Mouse (Mus musculus): ENCODE measurements around the gene Rhbdf2. TPM values are rescaled to one million over a fixed set of nuclear protein-coding genes. Genes with fewer than 3 reads are reported as not detected.

Rhbdf2 gene
- total and polyA plus RNA-seq, 2 experiments, result 3.1 to 17.8 TPM

GRCm38 (mm10) chr11:116625081-116626000, 1.5 kb downstream of the Rhbdf2 start:
- peak; percentile 83 for TF ChIP-seq CTCF (IDR thresholded peaks at IDR 0.05; ENCODE audit: low read depth, low read length)
- no peak for TF ChIP-seq POLR2A (IDR thresholded peaks at IDR 0.05; ENCODE audit: extremely low read depth, insufficient read depth, low read length)
- Histone ChIP-seq H3K27me3 (ENCODE audit: control insufficient read depth, insufficient read depth, low read length) (no peaks in the 10 kb centered on the region), H3K27ac (replicated peaks; ENCODE audit: insufficient read depth, low read depth, low read length) (no peak overlapping the region), H3K4me1 (ENCODE audit: control insufficient read depth, insufficient read depth, low read length) (peaks cover 24% of the 10 kb centered on the region), H3K4me3 (ENCODE audit: insufficient read depth, low read depth, low read length) (no peak overlapping the region), H3K36me3 (ENCODE audit: control insufficient read depth, insufficient read depth, low read length) (no peaks in the 10 kb centered on the region), H3K9ac (ENCODE audit: low read depth, low read length) (no peak overlapping the region), H3K79me2 (ENCODE audit: control insufficient read depth, insufficient read depth, low read length) (no peaks in the 10 kb centered on the region; the same call in 1 of the 2 replicates)
- 85% methylated on average over 17 of the region's 17 CpGs for WGBS
- DNase-seq (ENCODE audit: extremely low read depth, low read depth, low spot score), result peak; percentile 39

DNA sequence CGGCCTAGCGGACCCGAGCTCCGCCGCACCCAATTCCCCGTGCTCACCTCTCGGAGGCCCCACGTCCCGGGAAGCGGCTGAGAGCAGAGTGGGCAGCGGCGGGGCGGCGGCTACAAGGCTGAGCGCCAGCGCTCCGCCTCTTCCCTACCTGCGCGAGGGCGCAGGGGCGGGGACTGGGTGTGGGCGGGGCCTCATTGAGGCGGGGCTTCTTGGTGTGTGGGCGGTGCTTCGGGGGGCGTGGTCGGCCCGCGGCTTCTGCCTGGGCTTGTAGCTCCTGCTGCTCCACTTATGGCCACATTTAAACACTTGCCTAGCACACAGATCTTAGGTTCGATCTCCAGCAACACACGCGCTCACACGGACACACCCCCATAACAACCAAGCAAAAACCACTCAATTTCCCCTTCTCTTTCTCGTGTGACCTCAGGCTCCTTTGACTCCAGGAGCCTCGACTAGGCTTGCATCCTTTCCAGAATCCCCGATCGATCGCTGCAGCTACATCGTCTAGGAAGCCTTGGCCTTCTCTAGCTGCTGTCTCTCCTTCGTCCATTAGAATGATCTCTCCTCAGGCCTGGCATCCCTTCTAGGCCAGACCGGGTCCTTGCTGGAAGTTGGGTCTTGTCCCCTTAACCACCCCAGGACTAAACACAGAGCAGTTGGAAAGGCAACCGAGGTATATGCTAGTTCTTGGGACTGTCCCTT, 2.5 kb downstream of the Rhbdf2 start:
- peaks cover 29% of the 10 kb centered on the region for H3K4me1 ChIP-seq (ENCODE audit: control insufficient read depth, insufficient read depth, low read length)

DNA sequence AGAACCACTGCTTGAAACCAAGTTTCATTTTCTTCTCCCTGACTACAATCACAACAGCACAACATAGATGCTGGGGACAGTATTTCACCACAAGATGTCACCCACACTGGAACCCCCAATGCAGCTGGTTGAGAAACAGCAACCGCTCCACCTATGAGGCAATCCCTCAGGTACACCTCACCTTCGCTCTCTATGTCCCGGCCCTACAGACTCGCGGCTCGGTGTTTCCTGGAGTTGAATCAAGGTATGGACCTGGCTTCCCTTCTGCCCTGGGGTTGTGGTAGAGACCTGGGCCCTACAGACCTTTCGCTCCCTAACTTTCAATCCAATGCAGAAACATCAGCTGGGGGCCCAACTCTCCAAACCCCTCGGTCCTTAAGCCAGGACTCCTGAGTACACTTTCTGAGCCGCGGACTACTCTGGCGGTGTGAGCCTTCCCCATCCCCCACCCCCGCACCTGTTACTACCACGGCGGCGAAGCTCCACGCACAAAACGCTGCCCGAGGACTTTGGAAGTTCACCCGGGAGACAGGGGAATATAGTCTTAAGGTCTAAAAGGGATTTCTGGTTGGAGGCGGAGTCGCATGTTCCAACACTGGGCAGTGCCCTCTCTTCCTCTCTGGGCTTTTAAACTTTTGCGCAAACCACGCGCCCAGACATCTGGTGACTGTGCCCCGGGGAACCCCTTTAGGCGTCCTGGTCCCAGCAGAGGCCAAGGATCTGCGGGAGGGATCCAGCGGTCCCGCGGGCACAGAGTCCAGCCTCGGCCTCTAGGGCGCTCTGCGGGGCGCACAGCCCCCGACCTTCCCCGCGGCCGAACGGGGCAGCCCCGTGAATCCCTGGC, 3.3 kb downstream of the Rhbdf2 start:
- peak; percentile 67 for DNase-seq (ENCODE audit: extremely low read depth, low read depth, low spot score)
- Histone ChIP-seq H3K4me3 (ENCODE audit: insufficient read depth, low read depth, low read length) (peak overlapping the region; percentile 79), H3K27me3 (ENCODE audit: control insufficient read depth, insufficient read depth, low read length) (no peaks in the 10 kb centered on the region), H3K27ac (replicated peaks; ENCODE audit: insufficient read depth, low read depth, low read length) (peak overlapping the region; percentile 81), H3K79me2 (ENCODE audit: control insufficient read depth, insufficient read depth, low read length) (peaks cover 11% of the 10 kb centered on the region), H3K36me3 (ENCODE audit: control insufficient read depth, insufficient read depth, low read length) (no peaks in the 10 kb centered on the region), H3K9ac (ENCODE audit: low read depth, low read length) (peak overlapping the region; percentile 90), H3K4me1 (ENCODE audit: control insufficient read depth, insufficient read depth, low read length) (peaks cover 34% of the 10 kb centered on the region)
- no peak for TF ChIP-seq CTCF (IDR thresholded peaks at IDR 0.05; ENCODE audit: low read depth, low read length)
- TF ChIP-seq POLR2A (IDR thresholded peaks at IDR 0.05; ENCODE audit: extremely low read depth, insufficient read depth, low read length), result no peak
- 3% methylated on average over 40 of the region's 40 CpGs for WGBS

More for the DNA sequence above, 2.5 kb downstream of the Rhbdf2 start:
- Histone ChIP-seq H3K27ac (replicated peaks; ENCODE audit: insufficient read depth, low read depth, low read length) (peak overlapping the region; percentile 81), H3K4me3 (ENCODE audit: insufficient read depth, low read depth, low read length) (peak overlapping the region; percentile 79), H3K79me2 (ENCODE audit: control insufficient read depth, insufficient read depth, low read length) (peaks cover 3% of the 10 kb centered on the region; the same call in 1 of the 2 replicates), H3K36me3 (ENCODE audit: control insufficient read depth, insufficient read depth, low read length) (no peaks in the 10 kb centered on the region), H3K9ac (ENCODE audit: low read depth, low read length) (peak overlapping the region; percentile 90), H3K27me3 (ENCODE audit: control insufficient read depth, insufficient read depth, low read length) (no peaks in the 10 kb centered on the region)
- DNase-seq (ENCODE audit: extremely low read depth, low read depth, low spot score), result peak; percentile 60
- WGBS, result 17% methylated on average over 42 of the region's 42 CpGs
- no peak for TF ChIP-seq CTCF (IDR thresholded peaks at IDR 0.05; ENCODE audit: low read depth, low read length)
- TF ChIP-seq POLR2A (IDR thresholded peaks at IDR 0.05; ENCODE audit: extremely low read depth, insufficient read depth, low read length), result peak; percentile 54; the same call in 1 of the 2 replicates

DNA sequence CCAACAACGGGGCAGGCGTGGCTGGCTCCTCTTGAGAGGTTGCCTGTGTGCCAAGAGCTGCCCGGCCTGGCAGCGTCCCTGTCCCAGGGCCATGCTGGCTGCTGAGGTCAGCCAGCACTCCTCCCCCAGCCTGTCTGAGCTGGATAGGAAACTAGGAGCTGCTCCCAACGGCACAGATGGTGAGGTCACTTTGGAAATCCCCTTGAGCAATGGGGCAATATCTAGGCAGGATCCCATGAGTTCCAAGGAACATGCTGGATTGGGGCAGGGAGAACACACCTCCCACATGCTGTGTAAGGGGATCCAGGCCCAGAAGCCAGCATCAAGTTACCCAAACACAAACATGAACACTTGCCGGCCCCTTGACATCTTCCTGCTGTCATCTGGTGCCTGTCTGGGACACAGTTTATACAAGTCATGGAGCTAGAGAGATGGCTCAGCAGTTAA, 5.5 kb downstream of the Rhbdf2 start:
- Histone ChIP-seq H3K79me2 (ENCODE audit: control insufficient read depth, insufficient read depth, low read length) (peaks cover 21% of the 10 kb centered on the region), H3K9ac (ENCODE audit: low read depth, low read length) (no peak overlapping the region), H3K4me1 (ENCODE audit: control insufficient read depth, insufficient read depth, low read length) (peaks cover 43% of the 10 kb centered on the region), H3K27me3 (ENCODE audit: control insufficient read depth, insufficient read depth, low read length) (no peaks in the 10 kb centered on the region), H3K27ac (replicated peaks; ENCODE audit: insufficient read depth, low read depth, low read length) (peak overlapping the region; percentile 73), H3K36me3 (ENCODE audit: control insufficient read depth, insufficient read depth, low read length) (no peaks in the 10 kb centered on the region), H3K4me3 (ENCODE audit: insufficient read depth, low read depth, low read length) (no peak overlapping the region)
- no peak for TF ChIP-seq POLR2A (IDR thresholded peaks at IDR 0.05; ENCODE audit: extremely low read depth, insufficient read depth, low read length)
- TF ChIP-seq CTCF (IDR thresholded peaks at IDR 0.05; ENCODE audit: low read depth, low read length), result no peak
- WGBS, result 3% methylated on average over 6 of the region's 6 CpGs
- peak; percentile 98 for DNase-seq (ENCODE audit: extremely low read depth, low read depth, low spot score)

DNA sequence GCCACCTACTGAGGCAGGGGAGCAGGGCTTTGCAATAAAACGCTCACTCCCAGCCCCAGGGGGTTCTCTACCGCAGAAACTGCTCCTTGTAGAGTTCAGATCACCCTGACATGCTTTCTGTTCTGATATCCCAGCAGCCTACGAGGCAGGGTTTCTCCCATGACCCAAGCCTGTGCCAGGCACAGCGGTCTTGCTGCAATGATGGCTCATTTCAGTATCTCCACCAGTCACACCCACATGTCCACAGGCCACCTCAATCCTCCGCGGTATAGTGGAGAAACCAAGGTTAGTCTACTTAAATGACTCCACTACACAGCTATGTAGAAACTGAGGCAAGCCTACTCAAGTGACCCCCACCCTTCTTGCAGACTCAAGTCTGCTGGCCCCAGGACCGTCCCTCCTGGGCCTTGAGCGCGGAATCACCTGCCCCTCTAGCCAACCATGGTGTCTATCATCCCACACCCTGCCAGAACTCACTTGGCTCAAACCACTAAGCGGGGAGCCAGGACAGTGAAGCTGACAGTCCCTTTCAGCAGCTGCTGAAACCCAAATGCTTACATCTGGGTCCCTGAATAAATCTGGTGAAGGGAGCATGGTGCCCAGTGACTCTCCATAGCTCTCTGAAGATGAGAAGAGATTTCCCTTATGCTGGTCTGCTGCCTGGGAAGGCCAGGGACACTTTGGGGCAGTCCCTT, 6.1 kb downstream of the Rhbdf2 start:
- no peak for DNase-seq (ENCODE audit: extremely low read depth, low read depth, low spot score)
- Histone ChIP-seq H3K4me1 (ENCODE audit: control insufficient read depth, insufficient read depth, low read length) (peaks cover 46% of the 10 kb centered on the region), H3K9ac (ENCODE audit: low read depth, low read length) (no peak overlapping the region), H3K79me2 (ENCODE audit: control insufficient read depth, insufficient read depth, low read length) (peaks cover 21% of the 10 kb centered on the region), H3K36me3 (ENCODE audit: control insufficient read depth, insufficient read depth, low read length) (no peaks in the 10 kb centered on the region), H3K27ac (replicated peaks; ENCODE audit: insufficient read depth, low read depth, low read length) (peak overlapping the region; percentile 12), H3K4me3 (ENCODE audit: insufficient read depth, low read depth, low read length) (no peak overlapping the region), H3K27me3 (ENCODE audit: control insufficient read depth, insufficient read depth, low read length) (no peaks in the 10 kb centered on the region)
- TF ChIP-seq POLR2A (IDR thresholded peaks at IDR 0.05; ENCODE audit: extremely low read depth, insufficient read depth, low read length) (no peak), CTCF (IDR thresholded peaks at IDR 0.05; ENCODE audit: low read depth, low read length) (no peak)
- WGBS, result 38% methylated on average over 10 of the region's 10 CpGs

Measured in liver, adult 2 months (tissue).